Comparison of ENCODE assay signal across 8 mouse cellular contexts in genomic region chr2:131491196-131491595, GRCm38 (mm10). TPM values are rescaled to one million over a fixed set of nuclear protein-coding genes. Genes with fewer than 3 reads are reported as not detected.
DNase-seq lines count a peak whose midpoint lies in the region; ATAC-seq and TF ChIP-seq lines count a peak whose summit lies in the region.

TSS of gene Smox (plus strand) at chr2:131491496.

- H3K9ac ChIP-seq in intestine, postnatal 0 days (ENCODE audit: low read depth, low read length) = peak within 1 kb of the TSS; percentile 84
- H3K9ac ChIP-seq in midbrain, embryonic 13.5 days (replicated peaks) = peak within 1 kb of the TSS; percentile 92

- H3K4me2 ChIP-seq in intestine, postnatal 0 days (replicated peaks; ENCODE audit: low read depth) = peak within 1 kb of the TSS; percentile 98
- peak within 1 kb of the TSS; percentile 94 for H3K4me2 ChIP-seq in midbrain, embryonic 13.5 days (replicated peaks)

- TF ChIP-seq POLR2A in kidney, adult 2 months (IDR thresholded peaks at IDR 0.05; ENCODE audit: low read depth, low read length) = no peak

- no peaks in the 10 kb centered on the region for H3K9me3 ChIP-seq in intestine, postnatal 0 days (ENCODE audit: control insufficient read depth)
- no peaks in the 10 kb centered on the region for H3K9me3 ChIP-seq in midbrain, embryonic 13.5 days

- no peaks in the 10 kb centered on the region for H3K27me3 ChIP-seq in kidney, adult 2 months (replicated peaks; ENCODE audit: control insufficient read depth, insufficient read depth, low read length)
- no peaks in the 10 kb centered on the region for H3K27me3 ChIP-seq in intestine, postnatal 0 days (replicated peaks; ENCODE audit: control insufficient read depth, insufficient read depth, low read length)
- H3K27me3 ChIP-seq in midbrain, embryonic 13.5 days = no peaks in the 10 kb centered on the region

- no peak for ATAC-seq in intestine, postnatal 0 days
- ATAC-seq in midbrain, embryonic 13.5 days = no peak

- no peak for DNase-seq in kidney, adult 2 months
- DNase-seq in kidney, postnatal 10 days = no peak
- no peak for DNase-seq in adrenal gland, postnatal 36 days
- DNase-seq in gastrocnemius, postnatal 25 days = no peak
- DNase-seq in thymus, postnatal 36 days = no peak
- DNase-seq in MN1 (ENCODE audit: low spot score) = no peak

- peak within 1 kb of the TSS; percentile 75 for H3K4me3 ChIP-seq in kidney, adult 2 months (ENCODE audit: insufficient read depth, low read depth, low read length)
- H3K4me3 ChIP-seq in intestine, postnatal 0 days (ENCODE audit: low read depth, low read length) = peak within 1 kb of the TSS; percentile 83
- peak within 1 kb of the TSS; percentile 76 for H3K4me3 ChIP-seq in midbrain, embryonic 13.5 days (replicated peaks)

- 26% methylated on average over 7 of the region's 7 CpGs for WGBS in kidney, adult 2 months
- 21% methylated on average over 7 of the region's 7 CpGs for WGBS in intestine, postnatal 0 days
- WGBS in midbrain, embryonic 13.5 days = 23% methylated on average over 7 of the region's 7 CpGs

- peak within 1 kb of the TSS; percentile 35; the same call in 1 of the 2 replicates for H3K27ac ChIP-seq in kidney, adult 2 months (ENCODE audit: insufficient read depth, low read depth, low read length)
- peak within 1 kb of the TSS; percentile 80 for H3K27ac ChIP-seq in intestine, postnatal 0 days (ENCODE audit: low read depth, low read length)
- H3K27ac ChIP-seq in midbrain, embryonic 13.5 days = peak within 1 kb of the TSS; percentile 76

- no peaks in the 10 kb centered on the region for H3K36me3 ChIP-seq in kidney, adult 2 months (ENCODE audit: control insufficient read depth, insufficient read depth, low read length)
- no peaks in the 10 kb centered on the region for H3K36me3 ChIP-seq in intestine, postnatal 0 days (ENCODE audit: control insufficient read depth, insufficient read depth)
- H3K36me3 ChIP-seq in midbrain, embryonic 13.5 days = no peaks in the 10 kb centered on the region

- no peak for TF ChIP-seq CTCF in kidney, adult 2 months (conservative IDR thresholded peaks at IDR 0.05; ENCODE audit: insufficient read depth, insufficient read length, low read depth, low read length)
- no peak for TF ChIP-seq CTCF in intestine, postnatal 0 days (IDR thresholded peaks at IDR 0.05; ENCODE audit: low read depth)

- H3K4me1 ChIP-seq in kidney, adult 2 months (ENCODE audit: control insufficient read depth, insufficient read depth, low read length) = peaks cover 2% of the 10 kb centered on the region; the same call in 1 of the 2 replicates
- 0 out of 2 replicates have a peak, but pooled peaks cover 6% of the 10 kb centered on the region for H3K4me1 ChIP-seq in intestine, postnatal 0 days (replicated peaks; ENCODE audit: control insufficient read depth, insufficient read depth, low read length)
- peaks cover 23% of the 10 kb centered on the region for H3K4me1 ChIP-seq in midbrain, embryonic 13.5 days (replicated peaks)

RNA-seq across cellular contexts. Expression of gene Smox, which starts in this region (rescaled TPM):
- polyA plus RNA-seq in kidney, adult 2 months (2012; rRNA removed) = 12.5 and 14.9 TPM in 2 replicates
- total RNA-seq in adrenal gland, postnatal 36 days (2021) = 10 to 100 TPM; 28.2 to 30.5 TPM
- 10 to 100 TPM; 63.0 to 69.6 TPM for total RNA-seq in gastrocnemius, postnatal 25 days (2021)
- polyA plus RNA-seq in intestine, postnatal 0 days (2015; fragmentation: Nextera tagmentation; extraction: Ambion mirVana) = 18.0 and 19.9 TPM in 2 replicates
- polyA plus RNA-seq in midbrain, embryonic 13.5 days (2015; fragmentation: Nextera tagmentation; extraction: Ambion mirVana) = 45.5 and 46.5 TPM in 2 replicates
